Mouse (Mus musculus): ENCODE measurements around the gene Kmt2d. TPM values are rescaled to one million over a fixed set of nuclear protein-coding genes. Genes with fewer than 3 reads are reported as not detected.
A peak's percentile ranks its signal among the peaks of the same experiment; 100 is the strongest.
"Not testable (repeated sequence)": the region's sequence is repeated elsewhere in the genome, so short reads cannot be mapped to it uniquely, and the experiment has no call there.

Kmt2d gene
- polyA plus RNA-seq, 2 experiments: 3.9 to 5.7 TPM

DNA sequence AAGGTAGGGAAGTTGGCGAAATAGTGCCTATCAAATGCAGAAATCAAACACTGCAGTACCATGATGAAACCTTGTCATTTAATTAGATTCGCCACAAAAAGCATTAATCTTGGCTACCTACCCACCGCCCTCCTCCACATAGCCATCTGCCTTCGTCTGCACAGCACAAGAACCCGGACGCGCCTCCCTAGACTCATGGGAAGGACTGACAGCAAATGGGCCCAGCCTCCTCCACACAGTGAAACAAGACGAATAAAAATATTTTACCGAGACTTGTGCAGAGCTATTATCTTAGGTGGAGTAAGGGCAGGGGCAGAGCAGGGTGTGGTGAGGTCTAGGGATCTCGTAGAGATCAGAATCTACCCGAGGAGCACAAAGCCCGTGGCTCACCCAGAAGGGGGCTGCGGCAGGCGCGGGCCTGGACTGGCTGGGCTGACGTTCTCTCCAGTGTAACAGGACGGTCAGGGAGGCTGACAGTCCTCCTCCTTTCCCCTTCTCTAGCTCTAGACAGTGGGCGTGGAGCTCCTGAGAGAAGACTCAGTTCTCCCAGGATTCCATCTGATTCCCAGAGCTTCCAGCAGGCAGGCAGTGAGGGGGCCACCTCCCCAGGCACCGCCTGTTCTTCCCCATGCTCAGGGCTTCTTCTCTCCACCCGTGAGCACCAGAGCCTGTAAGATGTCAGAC lies 58.1 kb downstream of the Kmt2d start:
- peaks cover 49% of the 10 kb centered on the region for H3K36me3 ChIP-seq (replicated peaks; ENCODE audit: control insufficient read depth, insufficient read depth, low read depth)

DNA sequence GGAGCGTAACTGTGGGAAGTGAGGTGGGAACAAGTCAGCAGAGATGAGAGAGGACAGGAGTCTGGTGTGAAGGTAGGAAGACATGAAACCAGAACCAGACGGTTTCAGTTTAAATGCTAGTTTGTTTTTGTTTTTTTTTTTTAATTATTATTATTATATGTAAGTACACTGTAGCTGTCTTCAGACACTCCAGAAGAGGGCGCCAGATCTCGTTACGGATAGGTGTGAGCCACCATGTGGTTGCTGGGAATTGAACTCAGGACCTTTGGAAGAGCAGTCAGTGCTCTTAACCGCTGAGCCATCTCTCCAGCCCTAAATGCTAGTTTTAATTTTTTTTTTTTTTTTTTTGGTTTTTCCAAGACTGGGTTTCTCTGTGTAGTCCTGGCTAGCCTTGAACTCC lies 60.8 kb downstream of the Kmt2d start:
- H3K4me3 ChIP-seq (ENCODE audit: insufficient read depth in 1 of 2, low read depth in 2 of 2, low read length in 2 of 2); H3K9me3 ChIP-seq (ENCODE audit: control insufficient read depth, low read length); H3K4me1 ChIP-seq (replicated peaks; ENCODE audit: control insufficient read depth in 2 of 2, insufficient read depth in 2 of 2, low read length in 1 of 2); H3K27ac ChIP-seq; ATAC-seq (ENCODE audit: insufficient read depth); H3K9ac ChIP-seq (replicated peaks); DNase-seq (ENCODE audit: low read depth in 3 of 3, low spot score in 3 of 3); H3K4me2 ChIP-seq (ENCODE audit: low read depth): not testable (repeated sequence)
- H3K27me3 ChIP-seq (ENCODE audit: control insufficient read depth, insufficient read depth, low read length): peaks cover 49% of the 10 kb centered on the region
- H3K36me3 ChIP-seq (replicated peaks; ENCODE audit: control insufficient read depth, insufficient read depth, low read depth): peaks cover 34% of the 10 kb centered on the region
- peak; percentile 29; the same call in 1 of the 2 replicates for TF ChIP-seq CTCF (IDR thresholded peaks at IDR 0.05; ENCODE audit: low read depth)
- 65% methylated on average over 6 of the region's 6 CpGs for WGBS (ENCODE audit: insufficient replicate concordance)

More for the DNA sequence above, 58.1 kb downstream of the Kmt2d start:
- DNase-seq (ENCODE audit: low read depth in 3 of 3, low spot score in 3 of 3): no peak
- Histone ChIP-seq H3K9ac (replicated peaks) (no peak overlapping the region), H3K27me3 (ENCODE audit: control insufficient read depth, insufficient read depth, low read length) (peaks cover 22% of the 10 kb centered on the region), H3K4me3 (ENCODE audit: insufficient read depth in 1 of 2, low read depth in 2 of 2, low read length in 2 of 2) (no peak overlapping the region), H3K4me1 (replicated peaks; ENCODE audit: control insufficient read depth in 2 of 2, insufficient read depth in 2 of 2, low read length in 1 of 2) (no peaks in the 10 kb centered on the region), H3K9me3 (ENCODE audit: control insufficient read depth, low read length) (no peaks in the 10 kb centered on the region), H3K27ac (no peak overlapping the region), H3K4me2 (ENCODE audit: low read depth) (no peak overlapping the region)
- no peak; the same call in 1 of the 2 replicates for ATAC-seq (ENCODE audit: insufficient read depth)
- 75% methylated on average over 20 of the region's 20 CpGs for WGBS (ENCODE audit: insufficient replicate concordance)
- TF ChIP-seq CTCF (IDR thresholded peaks at IDR 0.05; ENCODE audit: low read depth) (no peak), EP300 (IDR thresholded peaks at IDR 0.05; ENCODE audit: low read depth) (no peak)

DNA sequence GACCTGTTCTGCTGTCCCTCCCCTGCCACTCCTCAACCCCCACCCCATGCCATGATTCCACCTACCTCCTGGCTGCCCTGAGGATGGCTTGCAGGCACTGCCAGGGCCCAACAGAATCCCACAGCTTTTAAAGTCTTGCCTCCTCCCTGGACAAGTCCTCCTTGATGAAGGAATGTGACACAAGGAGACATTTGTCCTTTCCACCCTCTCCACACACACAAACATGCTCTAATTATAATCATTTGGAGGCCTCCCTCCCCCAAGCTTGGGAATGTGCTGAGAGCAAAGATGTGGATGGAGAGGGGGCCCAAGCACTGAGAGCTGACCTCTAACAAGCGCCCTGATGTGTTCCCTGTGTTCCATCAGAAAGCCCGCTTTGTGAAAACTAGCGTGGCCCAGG lies 61.6 kb downstream of the Kmt2d start, which contains the start of gene Ddn:
Ddn (minus strand) TSS at position 101 of the 400 bp plus-strand sequence.
- 51% methylated on average over 3 of the region's 3 CpGs for WGBS (ENCODE audit: insufficient replicate concordance)
- DNase-seq (ENCODE audit: low read depth in 3 of 3, low spot score in 3 of 3): no peak
- no peaks in the 10 kb centered on the region for H3K9me3 ChIP-seq (ENCODE audit: control insufficient read depth, low read length)
- peak within 1 kb of the TSS; percentile 25; the same call in 1 of the 2 replicates for H3K4me2 ChIP-seq (ENCODE audit: low read depth)
- no peak for ATAC-seq (ENCODE audit: insufficient read depth)
- H3K27ac ChIP-seq: no peak within 1 kb of the TSS
- no peaks in the 10 kb centered on the region for H3K4me1 ChIP-seq (replicated peaks; ENCODE audit: control insufficient read depth in 2 of 2, insufficient read depth in 2 of 2, low read length in 1 of 2)
- H3K4me3 ChIP-seq (ENCODE audit: insufficient read depth in 1 of 2, low read depth in 2 of 2, low read length in 2 of 2): no peak within 1 kb of the TSS
- TF ChIP-seq CTCF (IDR thresholded peaks at IDR 0.05; ENCODE audit: low read depth) (no peak), EP300 (IDR thresholded peaks at IDR 0.05; ENCODE audit: low read depth) (no peak)
- no peak within 1 kb of the TSS for H3K9ac ChIP-seq (replicated peaks)
- peaks cover 57% of the 10 kb centered on the region for H3K27me3 ChIP-seq (ENCODE audit: control insufficient read depth, insufficient read depth, low read length)
- H3K36me3 ChIP-seq (replicated peaks; ENCODE audit: control insufficient read depth, insufficient read depth, low read depth): peaks cover 29% of the 10 kb centered on the region

DNA sequence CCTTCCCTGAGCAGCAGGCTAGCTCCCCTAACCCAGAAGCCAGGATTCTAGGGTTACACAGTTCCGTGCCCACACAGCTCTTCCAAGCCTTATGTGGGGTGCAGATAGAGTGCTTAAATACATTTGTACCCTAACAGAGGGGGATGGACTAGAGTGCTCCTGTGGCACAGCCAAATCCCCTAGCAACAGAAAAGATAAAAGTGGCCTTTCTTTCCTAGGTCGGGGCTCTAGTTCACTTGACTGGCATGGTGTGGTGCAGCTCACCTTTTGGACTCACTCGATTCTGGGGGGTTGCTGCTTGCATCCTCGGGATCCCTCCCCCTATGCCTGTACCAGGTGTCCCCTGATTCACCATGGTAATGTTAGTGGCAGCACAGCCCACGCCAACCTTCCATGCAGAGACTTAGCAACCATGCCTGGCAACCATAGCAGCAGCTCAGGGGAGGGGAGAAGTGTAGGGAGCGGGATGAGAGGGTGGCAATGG lies 62.3 kb downstream of the Kmt2d start:
- no peak overlapping the region; the same call in 1 of the 2 replicates for H3K4me2 ChIP-seq (ENCODE audit: low read depth)
- TF ChIP-seq CTCF (IDR thresholded peaks at IDR 0.05; ENCODE audit: low read depth): no peak
- no peak for TF ChIP-seq EP300 (IDR thresholded peaks at IDR 0.05; ENCODE audit: low read depth)

DNA sequence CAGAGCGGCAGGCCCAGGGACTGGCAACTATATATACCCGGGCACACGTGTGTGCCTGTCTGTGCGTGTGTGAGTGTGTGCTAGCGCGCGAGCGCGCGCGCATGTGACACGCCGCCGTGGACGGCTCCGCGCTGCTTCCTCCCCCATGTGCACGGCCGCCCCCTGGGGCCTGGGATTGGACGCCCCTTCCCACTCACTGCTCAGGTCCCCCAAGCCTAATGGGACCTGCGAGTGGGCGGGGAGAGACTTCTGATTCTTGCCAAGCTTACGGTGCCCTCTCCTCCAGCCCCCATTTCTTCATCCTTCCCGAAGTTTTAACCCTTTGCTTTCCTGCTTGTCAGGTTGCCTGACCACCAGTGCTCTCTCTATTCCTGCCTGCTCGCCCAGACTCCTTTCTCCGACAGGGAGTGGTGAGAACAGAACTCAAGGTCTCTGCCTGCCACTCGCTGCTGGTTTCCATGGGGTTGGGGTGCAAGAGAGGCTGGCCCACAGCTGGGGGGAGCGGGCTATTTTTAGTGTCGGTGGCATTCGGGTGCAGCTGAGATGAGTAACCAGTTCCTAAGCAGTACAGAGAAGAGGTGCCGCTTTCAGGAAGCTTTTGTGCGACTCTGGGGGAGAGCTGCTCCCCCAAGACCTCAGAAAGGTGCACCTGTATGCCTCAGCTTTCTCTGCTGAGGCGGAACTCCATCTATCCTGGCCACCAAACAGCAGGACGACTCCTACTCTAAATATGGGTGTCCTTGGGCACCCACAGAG lies 62.9 kb downstream of the Kmt2d start:
- ATAC-seq (ENCODE audit: insufficient read depth) (no peak), DNase-seq (ENCODE audit: low read depth in 3 of 3, low spot score in 3 of 3) (no peak)
- Histone ChIP-seq H3K27me3 (ENCODE audit: control insufficient read depth, insufficient read depth, low read length) (peaks cover 70% of the 10 kb centered on the region), H3K9me3 (ENCODE audit: control insufficient read depth, low read length) (no peaks in the 10 kb centered on the region), H3K4me3 (ENCODE audit: insufficient read depth in 1 of 2, low read depth in 2 of 2, low read length in 2 of 2) (no peak overlapping the region), H3K27ac (no peak overlapping the region), H3K4me2 (ENCODE audit: low read depth) (peak overlapping the region; percentile 25; the same call in 1 of the 2 replicates), H3K4me1 (replicated peaks; ENCODE audit: control insufficient read depth in 2 of 2, insufficient read depth in 2 of 2, low read length in 1 of 2) (no peaks in the 10 kb centered on the region; a peak in 1 of 4 replicates), H3K9ac (replicated peaks) (no peak overlapping the region), H3K36me3 (replicated peaks; ENCODE audit: control insufficient read depth, insufficient read depth, low read depth) (peaks cover 15% of the 10 kb centered on the region)
- TF ChIP-seq CTCF (IDR thresholded peaks at IDR 0.05; ENCODE audit: low read depth) (no peak), EP300 (IDR thresholded peaks at IDR 0.05; ENCODE audit: low read depth) (no peak)
- 3% methylated on average over 30 of the region's 34 CpGs for WGBS (ENCODE audit: insufficient replicate concordance)

More for the DNA sequence above, 62.3 kb downstream of the Kmt2d start:
- WGBS (ENCODE audit: insufficient replicate concordance): 11% methylated on average over 6 of the region's 6 CpGs
- Histone ChIP-seq H3K4me3 (ENCODE audit: insufficient read depth in 1 of 2, low read depth in 2 of 2, low read length in 2 of 2) (no peak overlapping the region), H3K4me1 (replicated peaks; ENCODE audit: control insufficient read depth in 2 of 2, insufficient read depth in 2 of 2, low read length in 1 of 2) (no peaks in the 10 kb centered on the region; a peak in 1 of 4 replicates), H3K9ac (replicated peaks) (no peak overlapping the region), H3K36me3 (replicated peaks; ENCODE audit: control insufficient read depth, insufficient read depth, low read depth) (peaks cover 22% of the 10 kb centered on the region), H3K27ac (no peak overlapping the region), H3K9me3 (ENCODE audit: control insufficient read depth, low read length) (no peaks in the 10 kb centered on the region), H3K27me3 (ENCODE audit: control insufficient read depth, insufficient read depth, low read length) (peaks cover 64% of the 10 kb centered on the region)
- ATAC-seq (ENCODE audit: insufficient read depth) (no peak), DNase-seq (ENCODE audit: low read depth in 3 of 3, low spot score in 3 of 3) (no peak)
